Mouse (Mus musculus) neural tube, embryonic 14.5 days (tissue): ENCODE measurements around the gene Gm3424. TPM values are rescaled to one million over a fixed set of nuclear protein-coding genes. Genes with fewer than 3 reads are reported as not detected.
"Not testable (repeated sequence)": the region's sequence is repeated elsewhere in the genome, so short reads cannot be mapped to it uniquely, and the experiment has no call there.

Experiments used
- ATAC-seq: fragments of 200-750 bp; cut with Nextera tagmentation; 2 replicates; pipeline ENCODE4 v1.8.0; 2017; ENCODE audit warnings: low read depth, mild to moderate bottlenecking, moderate TSS enrichment, moderate library complexity
- H3K27ac ChIP-seq: fragments of 300-500 bp; sonication (generic); 2 replicates; pipeline ENCODE4 v1.5.1; 2014; ENCODE audit warnings: low read depth, mild to moderate bottlenecking, control low read depth, low read length, moderate library complexity, mixed read lengths
- H3K27me3 ChIP-seq: fragments of 300-500 bp; sonication (generic); 2 replicates; pipeline ENCODE4 v1.6.1; 2014; ENCODE audit warnings: low read length; ENCODE audit not compliant: control insufficient read depth, insufficient read depth
- H3K36me3 ChIP-seq: fragments of 300-500 bp; sonication (generic); 2 replicates; pipeline ENCODE4 v1.6.1; 2014; ENCODE audit warnings: low read length, mixed read lengths; ENCODE audit not compliant: control insufficient read depth, insufficient read depth
- H3K4me1 ChIP-seq: fragments of 300-500 bp; sonication (generic); 2 replicates; pipeline ENCODE4 v1.6.1; 2014; ENCODE audit warnings: low read length; ENCODE audit not compliant: control insufficient read depth, insufficient read depth
- H3K4me2 ChIP-seq: fragments of 300-500 bp; sonication (generic); 2 replicates; pipeline ENCODE4 v1.6.1; 2014; ENCODE audit warnings: mild to moderate bottlenecking, low read depth, low read length, control low read depth
- H3K4me3 ChIP-seq: fragments of 300-500 bp; sonication (generic); 2 replicates; pipeline ENCODE4 v1.5.1; 2014; ENCODE audit warnings: low read depth, low read length, control low read depth, mixed read lengths
- H3K9ac ChIP-seq: fragments of 300-500 bp; sonication (generic); replicated peaks from 2 replicates; pipeline ENCODE4 v1.6.1; 2014; ENCODE audit warnings: low read depth, mild to moderate bottlenecking, control low read depth, low read length, mixed read lengths
- H3K9me3 ChIP-seq: fragments of 300-500 bp; sonication (generic); 2 replicates; pipeline ENCODE4 v1.6.1; 2016; ENCODE audit warnings: low read length; ENCODE audit not compliant: control insufficient read depth
- WGBS: fragments of 180-500 bp; shearing (Covaris S2); extraction: QIAGEN DNeasy Blood & Tissue Kit; methylation state at CpG from one replicate; pipeline ENCODE4 v1.1.7; 2014; 5-methylcytosine and 5-hydroxymethylcytosine counted together
- polyA plus RNA-seq: library from polyadenylated mRNA; unstranded; fragments of >200 nt; fragmentation: Nextera tagmentation; extraction: Ambion mirVana; gene quantifications from 2 replicates; pipeline ENCODE4 v1.2.1, GENCODE M21; 2014

The Gm3424 gene
- not detected in 2 replicates for polyA plus RNA-seq

DNA sequence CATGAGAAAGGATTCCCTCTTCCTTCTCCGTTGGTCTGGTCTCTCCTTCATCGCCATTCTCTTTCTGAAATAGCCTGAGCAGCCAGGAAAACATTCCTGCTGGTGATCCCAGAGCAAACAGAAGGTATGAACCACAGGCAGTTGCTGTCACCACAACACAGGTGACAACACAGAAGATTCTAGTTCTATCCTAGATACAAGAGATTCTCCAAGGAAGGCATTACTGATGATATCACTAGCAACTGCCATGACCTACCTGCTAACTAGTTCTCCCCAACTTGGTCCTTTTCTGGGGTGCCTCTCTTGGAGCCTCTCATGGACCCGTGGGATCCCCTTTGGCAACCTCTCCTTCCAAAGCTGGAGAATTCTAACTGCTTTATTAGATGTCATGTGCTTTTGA is at the start of gene Gm3424:
TSS of gene Gm3424 (minus strand) at position 101 of the 400 bp plus-strand sequence.
- not testable (repeated sequence) for ATAC-seq, H3K9me3 ChIP-seq, H3K4me1 ChIP-seq, H3K4me2 ChIP-seq, H3K36me3 ChIP-seq, H3K4me3 ChIP-seq, H3K27ac ChIP-seq, H3K27me3 ChIP-seq, H3K9ac ChIP-seq
- no CpG with 5 or more reads among the region's 3 CpGs for WGBS

DNA sequence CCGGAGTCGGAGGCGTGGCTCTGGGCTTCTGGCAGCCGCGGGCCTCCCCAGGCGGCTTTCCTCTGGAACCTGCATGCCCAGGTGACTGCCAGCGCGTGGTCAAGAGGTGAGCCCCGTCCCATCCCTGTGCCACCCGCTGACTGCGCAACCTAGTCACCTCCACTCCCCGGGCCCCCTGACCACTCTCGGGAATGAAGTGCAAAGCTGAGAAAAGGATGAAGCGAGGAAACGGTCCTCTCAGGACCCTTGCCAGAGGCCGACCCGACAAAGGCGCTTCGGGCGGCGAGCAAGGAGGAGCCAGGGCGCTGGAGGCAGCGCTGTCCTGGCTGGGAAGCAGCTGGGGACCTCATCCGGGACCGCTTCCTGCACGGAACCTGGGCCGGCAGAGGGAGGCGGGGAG is 49.7 kb upstream of the Gm3424 start:
- H3K36me3 ChIP-seq, ATAC-seq, H3K27me3 ChIP-seq, H3K27ac ChIP-seq, H3K4me1 ChIP-seq, H3K9me3 ChIP-seq: not testable (repeated sequence)
- peak overlapping the region; percentile 55 for H3K4me2 ChIP-seq
- peak overlapping the region; percentile 44 for H3K9ac ChIP-seq
- WGBS, result 0% methylated on average over 19 of the region's 28 CpGs
- peak overlapping the region; percentile 37 for H3K4me3 ChIP-seq

DNA sequence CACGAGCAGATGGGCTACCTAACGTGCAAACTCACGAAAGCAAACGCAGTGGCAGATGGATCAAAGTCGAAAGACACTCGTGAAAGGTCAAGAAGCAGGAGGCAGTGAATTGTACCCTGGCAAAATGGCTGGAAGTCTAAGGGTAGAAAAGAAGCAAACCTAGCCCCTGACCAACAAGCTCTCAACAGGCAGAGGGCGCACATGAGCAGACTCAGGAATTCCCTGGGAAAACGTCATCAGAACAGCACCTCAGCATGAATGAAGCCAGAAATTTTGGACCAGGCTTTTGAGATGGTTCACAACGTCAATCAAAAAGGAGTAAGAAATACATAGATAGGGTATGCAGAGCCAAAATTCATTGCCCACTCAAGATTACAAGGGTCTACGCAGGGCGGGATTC is 49.0 kb upstream of the Gm3424 start:
- not testable (repeated sequence) for ATAC-seq, H3K27ac ChIP-seq, H3K4me2 ChIP-seq, H3K4me3 ChIP-seq, H3K9me3 ChIP-seq, H3K4me1 ChIP-seq, H3K9ac ChIP-seq, H3K27me3 ChIP-seq, H3K36me3 ChIP-seq
- WGBS, result 10% methylated on average over 4 of the region's 11 CpGs

DNA sequence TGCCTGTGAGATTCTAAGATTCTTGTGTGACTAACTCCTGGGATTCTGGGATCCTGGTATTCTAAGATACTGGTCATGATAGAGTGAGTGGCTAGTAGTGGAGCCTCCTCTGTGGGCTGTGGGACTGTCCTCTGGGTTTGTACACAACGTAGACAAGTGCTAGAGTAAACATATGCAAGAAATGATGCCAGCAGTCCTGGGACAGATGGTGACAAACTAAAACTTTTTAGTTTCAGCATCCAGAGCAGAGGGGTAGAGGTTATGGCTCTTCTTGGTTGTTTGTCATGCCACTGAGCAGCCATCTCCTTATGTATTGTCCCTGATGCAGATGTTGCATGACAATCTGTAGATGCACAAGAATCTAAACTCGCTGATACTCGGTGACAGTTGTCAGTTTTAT is 25.8 kb upstream of the Gm3424 start:
- 86% methylated on average over 3 of the region's 3 CpGs for WGBS

DNA sequence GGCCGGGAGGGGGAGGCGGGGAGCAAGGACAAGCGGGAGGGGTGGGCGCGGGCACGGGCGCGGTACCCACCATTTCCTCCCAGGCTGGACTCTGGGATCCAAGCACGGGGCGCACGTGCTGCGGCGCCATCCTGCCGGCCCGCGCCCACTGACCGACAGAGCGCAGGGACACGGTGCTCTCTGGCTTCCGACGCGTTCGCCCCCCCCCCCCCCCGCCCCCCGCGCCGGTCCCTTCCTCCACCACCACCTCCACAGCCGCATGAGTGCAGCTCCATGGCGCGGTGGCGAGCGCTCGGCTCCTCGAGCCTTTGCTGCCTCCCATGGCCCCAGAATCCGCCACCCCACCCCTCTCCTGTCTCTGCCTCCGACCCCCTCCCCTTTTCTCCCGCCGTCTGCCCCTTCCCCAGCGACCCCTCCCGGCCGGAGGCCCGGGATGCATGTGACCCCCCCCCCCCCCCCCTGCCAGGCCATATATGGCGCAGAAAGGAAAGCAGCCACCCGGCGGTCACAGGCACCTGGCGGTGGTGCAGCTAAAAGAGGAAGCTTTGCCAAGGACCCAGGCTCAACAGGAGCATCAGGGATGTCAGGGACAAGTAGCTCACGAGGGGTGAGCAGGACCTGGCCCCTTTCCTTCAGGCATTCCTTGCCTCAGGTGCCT is 17.3 kb downstream of the Gm3424 start:
- peak; percentile 87 for ATAC-seq
- H3K27me3 ChIP-seq, H3K4me1 ChIP-seq, H3K4me2 ChIP-seq, H3K9ac ChIP-seq, H3K27ac ChIP-seq, H3K4me3 ChIP-seq, H3K36me3 ChIP-seq, H3K9me3 ChIP-seq: not testable (repeated sequence)
- WGBS, result no CpG with 5 or more reads among the region's 47 CpGs

More for the DNA sequence above, 25.8 kb upstream of the Gm3424 start:
- not testable (repeated sequence) for H3K27me3 ChIP-seq, H3K9me3 ChIP-seq, H3K9ac ChIP-seq, H3K4me2 ChIP-seq, H3K36me3 ChIP-seq, H3K27ac ChIP-seq, H3K4me1 ChIP-seq, H3K4me3 ChIP-seq, ATAC-seq

DNA sequence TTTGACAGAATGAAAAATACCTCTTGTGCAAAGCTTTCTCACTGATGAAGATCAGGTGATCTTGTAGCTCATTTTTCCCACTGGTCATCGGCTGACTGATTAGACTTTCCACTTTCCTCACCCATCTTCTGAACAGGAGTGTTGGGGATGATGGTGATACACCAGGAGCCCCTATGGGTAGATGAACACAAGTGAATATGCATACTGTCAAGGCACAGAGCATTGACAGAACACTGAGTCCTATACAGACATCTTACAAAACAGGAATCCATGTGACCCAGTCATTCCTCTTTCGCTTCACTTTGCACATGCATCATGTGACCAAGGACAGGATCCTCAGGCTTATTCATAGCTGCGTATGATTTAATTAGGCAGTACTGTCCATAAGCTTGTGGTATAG is 22.2 kb downstream of the Gm3424 start, which contains the start of gene Gm3383:
TSS of gene Gm3383 (minus strand) at position 101 of the 400 bp plus-strand sequence.
- WGBS, result no CpG with 5 or more reads among the region's 3 CpGs
- not testable (repeated sequence) for H3K4me2 ChIP-seq, H3K4me1 ChIP-seq, H3K27ac ChIP-seq, H3K9me3 ChIP-seq, H3K36me3 ChIP-seq, H3K4me3 ChIP-seq, H3K9ac ChIP-seq, H3K27me3 ChIP-seq, ATAC-seq

Other genes starting within 250 kb of the Gm3424 start
- not detected in 2 replicates for gene Gm8265, start 197.3 kb downstream of the Gm3424 start, polyA plus RNA-seq
- gene Gm9603, start 142.9 kb downstream of the Gm3424 start, polyA plus RNA-seq, result not detected in 2 replicates
- 0.72 and 1.8 TPM in 2 replicates for gene Gm3373, start 88.8 kb downstream of the Gm3424 start, polyA plus RNA-seq
- gene Gm3383, start 22.3 kb downstream of the Gm3424 start, polyA plus RNA-seq, result 3.9 and 5.7 TPM in 2 replicates
- gene Gm8237, start 50.1 kb upstream of the Gm3424 start, polyA plus RNA-seq, result 0.88 and 1.8 TPM in 2 replicates
- gene Gm3248, start 131.4 kb upstream of the Gm3424 start, polyA plus RNA-seq, result 3.6 and 4.9 TPM in 2 replicates
- not detected in 2 replicates for gene Gm3453, start 148.8 kb upstream of the Gm3424 start, polyA plus RNA-seq
- gene Gm6337, start 227.9 kb upstream of the Gm3424 start, polyA plus RNA-seq, result not detected in 2 replicates